Mouse (Mus musculus): ENCODE results near the gene Elmo3. TPM values are rescaled to one million over a fixed set of nuclear protein-coding genes. Genes with fewer than 3 reads are reported as not detected.

Gene Elmo3
- polyA plus RNA-seq, 1 experiment: 107 TPM

DNA sequence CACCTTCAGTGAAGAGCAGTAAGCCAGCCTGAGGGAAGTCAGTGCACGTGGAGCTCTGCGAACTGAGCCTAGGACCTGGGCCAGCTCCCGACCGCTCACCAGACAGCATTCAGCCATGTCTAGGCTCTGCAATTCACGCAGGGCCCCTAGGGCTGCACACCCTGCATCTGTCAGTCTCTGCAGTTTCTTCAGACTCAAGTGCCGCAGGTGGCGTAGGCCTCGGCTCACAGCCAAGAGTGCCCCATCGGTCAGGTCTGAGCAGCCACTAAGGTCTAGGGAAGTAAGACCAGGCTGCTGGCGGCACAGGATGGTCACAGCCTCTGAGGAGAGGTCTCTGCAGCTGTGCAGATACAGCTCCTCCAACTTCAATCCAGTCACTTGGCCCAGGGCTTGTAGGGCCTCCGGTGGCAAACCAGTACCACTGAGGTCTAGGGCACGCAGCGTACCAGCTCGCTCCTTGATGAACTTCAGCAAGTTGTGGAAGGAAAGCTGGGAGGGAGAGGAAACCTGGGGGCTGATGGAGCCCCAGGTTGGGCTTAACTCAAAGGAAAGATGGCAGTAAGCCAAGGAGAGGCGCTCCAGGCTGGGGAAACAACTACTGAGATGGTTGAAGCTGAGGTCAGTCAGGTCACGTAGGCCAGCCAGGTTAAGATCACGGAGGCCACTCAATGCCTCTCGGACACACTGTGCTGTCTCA, 9.8 kb downstream of the Elmo3 start:
- H3K27me3 ChIP-seq (ENCODE audit: control insufficient read depth, insufficient read depth, low read length): no peaks in the 10 kb centered on the region
- H3K27ac ChIP-seq (ENCODE audit: insufficient read depth, low read depth, low read length): no peak overlapping the region
- no peaks in the 10 kb centered on the region for H3K4me1 ChIP-seq (ENCODE audit: control insufficient read depth, insufficient read depth, insufficient read length, low read length)
- WGBS: 92% methylated on average over 18 of the region's 18 CpGs
- TF ChIP-seq POLR2A (IDR thresholded peaks at IDR 0.05; ENCODE audit: low read depth, low read length) (no peak), CTCF (IDR thresholded peaks at IDR 0.05; ENCODE audit: extremely low read depth, insufficient read length, insufficient replicate concordance, low read depth, low read length) (no peak)
- no peak overlapping the region for H3K4me3 ChIP-seq (ENCODE audit: low read depth, low read length)
- H3K36me3 ChIP-seq (ENCODE audit: control insufficient read depth, insufficient read depth, low read length): peaks cover 9% of the 10 kb centered on the region

DNA sequence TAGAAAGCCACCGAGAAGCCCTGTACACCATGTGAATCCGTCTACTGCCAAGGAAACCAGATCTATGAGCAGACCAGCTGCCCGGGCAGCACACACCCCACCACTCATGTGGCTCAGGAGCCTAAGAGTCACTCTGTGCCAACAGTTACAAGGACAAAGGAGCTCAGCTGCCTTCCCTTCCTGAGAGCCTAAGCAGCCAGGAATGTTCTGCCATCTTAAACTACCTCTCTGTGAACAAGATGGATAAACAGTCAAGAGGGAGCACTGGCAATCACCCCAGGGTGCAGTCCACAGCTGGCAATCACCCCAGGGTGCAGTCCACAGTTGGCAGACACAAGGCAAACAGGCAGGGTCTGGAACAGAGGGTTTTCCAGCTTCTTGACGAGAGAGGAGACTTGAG, 12.5 kb downstream of the Elmo3 start:
- WGBS: 77% methylated on average over 4 of the region's 4 CpGs
- Histone ChIP-seq H3K27ac (ENCODE audit: insufficient read depth, low read depth, low read length) (no peak overlapping the region), H3K4me3 (ENCODE audit: low read depth, low read length) (no peak overlapping the region), H3K36me3 (ENCODE audit: control insufficient read depth, insufficient read depth, low read length) (peaks cover 5% of the 10 kb centered on the region), H3K4me1 (ENCODE audit: control insufficient read depth, insufficient read depth, insufficient read length, low read length) (no peaks in the 10 kb centered on the region), H3K27me3 (ENCODE audit: control insufficient read depth, insufficient read depth, low read length) (no peaks in the 10 kb centered on the region)
- TF ChIP-seq POLR2A (IDR thresholded peaks at IDR 0.05; ENCODE audit: low read depth, low read length) (no peak), CTCF (IDR thresholded peaks at IDR 0.05; ENCODE audit: extremely low read depth, insufficient read length, insufficient replicate concordance, low read depth, low read length) (no peak)

DNA sequence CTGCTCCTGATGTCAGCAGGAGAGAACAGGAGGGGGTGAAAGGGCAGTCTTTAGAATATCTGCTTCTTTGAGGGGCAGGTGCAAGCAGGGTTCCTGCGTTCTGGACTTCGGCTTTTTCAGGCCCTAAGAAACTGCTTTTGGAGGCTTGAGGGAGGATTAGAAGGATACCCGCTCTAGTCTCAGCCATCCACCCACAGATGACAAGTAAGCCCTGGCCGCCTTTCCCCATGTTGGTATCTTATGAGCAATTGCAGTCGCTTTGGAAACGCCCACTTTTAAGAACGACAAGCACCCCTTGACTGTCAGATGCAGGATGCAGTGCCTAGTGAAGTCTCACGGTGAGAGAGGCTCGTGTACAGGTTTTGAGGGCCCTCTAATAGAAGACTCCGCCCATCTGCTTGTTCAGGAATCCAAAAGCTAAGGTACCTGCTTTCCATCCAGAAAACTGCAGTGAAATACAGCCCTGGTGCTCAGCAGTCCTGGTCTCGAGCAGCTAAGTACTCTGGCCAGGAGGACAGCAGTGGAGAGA, 13.3 kb downstream of the Elmo3 start:
- 84% methylated on average over 11 of the region's 11 CpGs for WGBS
- Histone ChIP-seq H3K27me3 (ENCODE audit: control insufficient read depth, insufficient read depth, low read length) (no peaks in the 10 kb centered on the region), H3K4me3 (ENCODE audit: low read depth, low read length) (no peak overlapping the region), H3K36me3 (ENCODE audit: control insufficient read depth, insufficient read depth, low read length) (peaks cover 8% of the 10 kb centered on the region), H3K4me1 (ENCODE audit: control insufficient read depth, insufficient read depth, insufficient read length, low read length) (no peaks in the 10 kb centered on the region), H3K27ac (ENCODE audit: insufficient read depth, low read depth, low read length) (no peak overlapping the region)
- TF ChIP-seq POLR2A (IDR thresholded peaks at IDR 0.05; ENCODE audit: low read depth, low read length) (no peak), CTCF (IDR thresholded peaks at IDR 0.05; ENCODE audit: extremely low read depth, insufficient read length, insufficient replicate concordance, low read depth, low read length) (no peak)

DNA sequence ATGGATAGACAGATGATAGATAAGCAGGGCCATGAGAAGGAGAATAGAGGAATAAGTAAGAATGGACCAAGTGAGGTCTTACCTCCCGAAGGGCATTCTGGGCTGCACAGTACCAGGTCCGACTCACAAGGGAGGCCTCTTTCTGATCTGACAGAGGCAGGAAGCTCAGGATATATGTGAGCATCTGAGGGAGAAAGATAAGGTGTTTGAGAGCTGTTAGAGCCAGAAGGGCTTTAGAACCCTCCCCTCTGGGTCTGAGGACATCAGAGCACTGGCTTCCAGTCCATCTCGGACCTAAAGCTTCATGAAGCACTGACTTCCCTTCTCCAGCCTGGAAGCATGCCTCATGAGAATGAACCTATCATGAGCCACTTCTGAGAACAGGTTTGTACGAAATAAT, 17.8 kb downstream of the Elmo3 start:
- TF ChIP-seq CTCF (IDR thresholded peaks at IDR 0.05; ENCODE audit: extremely low read depth, insufficient read length, insufficient replicate concordance, low read depth, low read length) (no peak), POLR2A (IDR thresholded peaks at IDR 0.05; ENCODE audit: low read depth, low read length) (no peak)
- no peaks in the 10 kb centered on the region for H3K27me3 ChIP-seq (ENCODE audit: control insufficient read depth, insufficient read depth, low read length)
- no peak overlapping the region for H3K27ac ChIP-seq (ENCODE audit: insufficient read depth, low read depth, low read length)
- no peak overlapping the region for H3K4me3 ChIP-seq (ENCODE audit: low read depth, low read length)
- WGBS: 91% methylated on average over 4 of the region's 4 CpGs
- H3K4me1 ChIP-seq (ENCODE audit: control insufficient read depth, insufficient read depth, insufficient read length, low read length): peaks cover 7% of the 10 kb centered on the region
- peaks cover 9% of the 10 kb centered on the region for H3K36me3 ChIP-seq (ENCODE audit: control insufficient read depth, insufficient read depth, low read length)

DNA sequence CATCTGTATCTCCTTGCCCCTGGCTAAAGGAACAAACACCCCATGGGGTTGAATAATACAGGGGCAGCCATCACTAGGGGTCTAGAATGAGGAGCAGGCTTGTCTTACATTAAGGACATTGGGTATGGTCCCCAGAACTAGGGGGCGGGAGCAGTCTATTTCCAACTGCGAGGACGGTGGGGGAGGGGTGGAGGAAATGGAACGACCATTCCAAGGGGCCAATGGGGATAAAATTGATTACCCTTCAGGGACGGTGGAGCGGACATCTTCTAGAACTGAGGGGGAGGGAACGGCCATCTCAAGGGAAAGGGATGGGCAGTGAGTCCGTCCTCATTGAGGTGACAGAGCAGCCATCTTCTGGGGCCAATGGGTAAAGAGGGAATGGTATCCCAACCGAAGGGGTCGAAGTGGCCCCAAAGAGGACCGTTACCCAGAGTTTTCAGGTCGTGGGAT, 20.3 kb downstream of the Elmo3 start:
- Histone ChIP-seq H3K27me3 (ENCODE audit: control insufficient read depth, insufficient read depth, low read length) (no peaks in the 10 kb centered on the region), H3K4me1 (ENCODE audit: control insufficient read depth, insufficient read depth, insufficient read length, low read length) (peaks cover 20% of the 10 kb centered on the region), H3K4me3 (ENCODE audit: low read depth, low read length) (peak overlapping the region; percentile 94), H3K36me3 (ENCODE audit: control insufficient read depth, insufficient read depth, low read length) (peaks cover 31% of the 10 kb centered on the region), H3K27ac (ENCODE audit: insufficient read depth, low read depth, low read length) (no peak overlapping the region)
- no peak for TF ChIP-seq CTCF (IDR thresholded peaks at IDR 0.05; ENCODE audit: extremely low read depth, insufficient read length, insufficient replicate concordance, low read depth, low read length)
- no peak for TF ChIP-seq POLR2A (IDR thresholded peaks at IDR 0.05; ENCODE audit: low read depth, low read length)
- WGBS: under 1% methylated on average over 12 of the region's 12 CpGs

DNA sequence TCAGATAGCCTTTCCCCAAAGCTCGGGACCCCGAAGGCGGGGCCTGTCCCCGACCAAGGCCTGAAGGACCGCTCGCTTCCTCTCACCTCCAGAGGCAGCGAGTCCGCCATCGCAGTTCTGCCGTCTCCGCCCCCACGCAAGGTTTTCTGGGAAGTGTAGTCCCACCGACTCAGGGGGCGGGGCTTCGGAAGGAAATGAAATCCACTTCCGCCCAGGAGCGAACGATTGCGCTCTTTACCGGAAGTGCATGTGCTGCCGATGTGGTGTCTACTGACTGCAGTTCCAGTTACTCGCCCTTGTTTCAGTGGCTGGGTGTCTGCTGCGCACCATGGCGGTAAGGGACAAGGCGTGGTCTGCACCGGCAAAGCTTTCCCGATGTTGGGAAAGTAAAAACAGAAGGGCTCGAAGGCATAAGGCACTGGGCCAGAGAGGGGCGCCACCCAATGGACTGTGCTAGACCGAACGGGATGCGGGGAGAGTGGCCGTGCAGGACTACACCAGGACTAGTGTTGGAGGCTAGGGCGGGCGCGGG, 20.8 kb downstream of the Elmo3 start, which contains the start of the genes Lrrc29 and Tmem208:
TSS of gene Lrrc29 (minus strand) at position 138 of the 532 bp plus-strand sequence.
TSS of gene Tmem208 (plus strand) at position 214 of the 532 bp plus-strand sequence.
- peak within 1 kb of the TSS; percentile 89 for H3K27ac ChIP-seq (ENCODE audit: insufficient read depth, low read depth, low read length)
- H3K4me3 ChIP-seq (ENCODE audit: low read depth, low read length): peak within 1 kb of the TSS; percentile 94
- peaks cover 36% of the 10 kb centered on the region for H3K36me3 ChIP-seq (ENCODE audit: control insufficient read depth, insufficient read depth, low read length)
- under 1% methylated on average over 36 of the region's 36 CpGs for WGBS
- peak; percentile 53; the same call in 1 of the 2 replicates for TF ChIP-seq CTCF (IDR thresholded peaks at IDR 0.05; ENCODE audit: extremely low read depth, insufficient read length, insufficient replicate concordance, low read depth, low read length)
- TF ChIP-seq POLR2A (IDR thresholded peaks at IDR 0.05; ENCODE audit: low read depth, low read length): peak; percentile 67
- H3K27me3 ChIP-seq (ENCODE audit: control insufficient read depth, insufficient read depth, low read length): no peaks in the 10 kb centered on the region
- H3K4me1 ChIP-seq (ENCODE audit: control insufficient read depth, insufficient read depth, insufficient read length, low read length): peaks cover 20% of the 10 kb centered on the region

DNA sequence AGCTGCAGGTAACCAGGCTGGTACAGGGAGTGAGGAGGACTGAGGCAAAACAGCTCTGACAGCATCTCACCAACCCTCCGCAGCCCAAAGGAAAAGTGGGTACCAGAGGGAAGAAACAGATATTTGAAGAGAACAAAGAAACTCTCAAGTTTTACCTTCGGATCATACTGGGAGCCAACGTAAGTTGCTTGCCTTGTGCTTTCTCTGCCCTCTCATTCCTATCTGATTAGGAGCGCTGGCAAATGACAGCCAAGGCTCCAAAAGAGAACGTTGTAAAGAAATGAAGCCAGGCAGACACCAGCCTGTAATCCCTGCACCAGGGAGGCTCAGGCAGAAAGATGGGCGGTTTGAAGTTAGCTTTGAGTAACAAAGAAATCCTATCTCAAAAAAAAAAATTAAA, 21.6 kb downstream of the Elmo3 start:
- WGBS: 15% methylated on average over 6 of the region's 6 CpGs
- Histone ChIP-seq H3K4me3 (ENCODE audit: low read depth, low read length) (peak overlapping the region; percentile 94), H3K27ac (ENCODE audit: insufficient read depth, low read depth, low read length) (peak overlapping the region; percentile 89; the same call in 1 of the 2 replicates), H3K4me1 (ENCODE audit: control insufficient read depth, insufficient read depth, insufficient read length, low read length) (peaks cover 27% of the 10 kb centered on the region), H3K36me3 (ENCODE audit: control insufficient read depth, insufficient read depth, low read length) (peaks cover 43% of the 10 kb centered on the region), H3K27me3 (ENCODE audit: control insufficient read depth, insufficient read depth, low read length) (no peaks in the 10 kb centered on the region)
- TF ChIP-seq CTCF (IDR thresholded peaks at IDR 0.05; ENCODE audit: extremely low read depth, insufficient read length, insufficient replicate concordance, low read depth, low read length) (no peak), POLR2A (IDR thresholded peaks at IDR 0.05; ENCODE audit: low read depth, low read length) (no peak)

Data from small intestine, adult 2 months (tissue).